Mouse (Mus musculus) ES-Bruce4 (cell line): Measurements from ENCODE around the gene Vmn2r109. TPM values are rescaled to one million over a fixed set of nuclear protein-coding genes. Genes with fewer than 3 reads are reported as not detected.
"Not testable (repeated sequence)": the region's sequence is repeated elsewhere in the genome, so short reads cannot be mapped to it uniquely, and the experiment has no call there.

ENCODE experiments used
- H3K27ac ChIP-seq: 2 replicates; pipeline ENCODE4 v1.5.1; 2012; ENCODE audit warnings: low read length, inconsistent platforms; ENCODE audit not compliant: insufficient read depth
- H3K27me3 ChIP-seq: 2 replicates; pipeline ENCODE4 v1.6.1; 2012; ENCODE audit warnings: mild to moderate bottlenecking, low read length, inconsistent platforms; ENCODE audit not compliant: control insufficient read depth, poor library complexity, insufficient read depth, severe bottlenecking
- H3K36me3 ChIP-seq: 2 replicates; pipeline ENCODE4 v1.6.1; 2012; ENCODE audit warnings: inconsistent platforms, mild to moderate bottlenecking, low read length, moderate library complexity; ENCODE audit not compliant: control insufficient read depth, poor library complexity, insufficient read depth, severe bottlenecking
- H3K4me1 ChIP-seq: one replicate; pipeline ENCODE4 v1.8.1; 2011; ENCODE audit warnings: low read length; ENCODE audit not compliant: control insufficient read depth, insufficient read depth
- H3K4me3 ChIP-seq: 2 replicates; pipeline ENCODE4 v1.5.1; 2011; ENCODE audit warnings: low read depth, mild to moderate bottlenecking, low read length
- H3K9ac ChIP-seq: 2 replicates; pipeline ENCODE4 v1.6.1; 2012; ENCODE audit warnings: low read depth, mild to moderate bottlenecking, inconsistent platforms; ENCODE audit not compliant: poor library complexity, severe bottlenecking
- H3K9me3 ChIP-seq: replicated peaks from 2 replicates; pipeline ENCODE4 v1.6.1; 2012; ENCODE audit warnings: mild to moderate bottlenecking, low read length, inconsistent platforms; ENCODE audit not compliant: control insufficient read depth, poor library complexity, insufficient read depth, severe bottlenecking
- CTCF ChIP-seq: IDR thresholded peaks from one replicate; pipeline ENCODE4 v1.8.1; 2011; ENCODE audit warnings: low read depth, low read length
- EP300 ChIP-seq: IDR thresholded peaks from 2 replicates; pipeline ENCODE4 v1.6.1; 2011; ENCODE audit warnings: low read depth, low read length; ENCODE audit not compliant: insufficient read depth
- POLR2A ChIP-seq: IDR thresholded peaks from one replicate; pipeline ENCODE4 v1.8.1; 2011; ENCODE audit warnings: low read length; ENCODE audit not compliant: insufficient read depth
- polyA plus RNA-seq: library from polyadenylated mRNA; stranded (reverse); fragments of >200 nt; gene quantifications from 2 replicates; pipeline ENCODE4 v1.2.4, GENCODE M21; 2011; ENCODE audit warnings: low read depth; ENCODE audit not compliant: missing spikeins, insufficient read depth, insufficient read length

Gene Vmn2r109
- polyA plus RNA-seq: not detected in 2 replicates

- H3K9ac ChIP-seq: no peak within 1 kb of the TSS
- no peaks in the 10 kb centered on the region for H3K36me3 ChIP-seq
- no peak within 1 kb of the TSS for H3K27ac ChIP-seq
- H3K9me3 ChIP-seq: no peaks in the 10 kb centered on the region
- no peaks in the 10 kb centered on the region for H3K27me3 ChIP-seq
- no peak within 1 kb of the TSS for H3K4me3 ChIP-seq
- TF ChIP-seq POLR2A (no peak), CTCF (no peak), EP300 (no peak)
- H3K4me1 ChIP-seq: no peaks in the 10 kb centered on the region
Observed at GRCm38 (mm10) chr17:20564656-20565055, at the start of gene Vmn2r109. Vmn2r109 (minus strand) TSS chr17:20564756.

- Histone ChIP-seq H3K4me1 (no peaks in the 10 kb centered on the region), H3K4me3 (no peak within 1 kb of the TSS), H3K36me3 (no peaks in the 10 kb centered on the region), H3K27me3 (no peaks in the 10 kb centered on the region), H3K9me3 (no peaks in the 10 kb centered on the region), H3K27ac (no peak within 1 kb of the TSS), H3K9ac (no peak within 1 kb of the TSS)
- no peak for TF ChIP-seq EP300
- TF ChIP-seq POLR2A: no peak
- TF ChIP-seq CTCF: no peak
Observed at GRCm38 (mm10) chr17:20596323-20596722, 31.8 kb upstream of the Vmn2r109 start, which contains the start of gene Vmn2r110. Vmn2r110 (minus strand) TSS chr17:20596423.

- H3K27ac ChIP-seq, H3K4me1 ChIP-seq, H3K36me3 ChIP-seq, H3K9me3 ChIP-seq, H3K27me3 ChIP-seq, H3K4me3 ChIP-seq, H3K9ac ChIP-seq: not testable (repeated sequence)
Observed at GRCm38 (mm10) chr17:20508247-20508646, 56.3 kb downstream of the Vmn2r109 start.

GRCm38 (mm10) chr17:20497858-20498257, 66.7 kb downstream of the Vmn2r109 start, which contains the start of gene Vmn1r225:
Vmn1r225 (plus strand) TSS chr17:20498158.
- H3K9me3 ChIP-seq: no peaks in the 10 kb centered on the region
- no peaks in the 10 kb centered on the region for H3K36me3 ChIP-seq
- H3K27ac ChIP-seq: no peak within 1 kb of the TSS
- no peak within 1 kb of the TSS for H3K4me3 ChIP-seq
- TF ChIP-seq POLR2A (no peak), EP300 (no peak), CTCF (no peak)
- H3K4me1 ChIP-seq: no peaks in the 10 kb centered on the region
- no peaks in the 10 kb centered on the region for H3K27me3 ChIP-seq
- no peak within 1 kb of the TSS for H3K9ac ChIP-seq

Other genes with a start within 250 kb of the Vmn2r109 start
- not detected in 2 replicates for gene Vmn2r107, start 219.5 kb downstream of the Vmn2r109 start, polyA plus RNA-seq
- not detected in 2 replicates for gene Vmn1r224, start 150.6 kb downstream of the Vmn2r109 start, polyA plus RNA-seq
- 0.07 TPM in 1 of 2 replicates, not detected in the other for gene Vmn2r108, start 83.4 kb downstream of the Vmn2r109 start, polyA plus RNA-seq
- gene Vmn1r225, start 66.6 kb downstream of the Vmn2r109 start, polyA plus RNA-seq: not detected in 2 replicates
- gene Vmn2r110, start 31.7 kb upstream of the Vmn2r109 start, polyA plus RNA-seq: not detected in 2 replicates
- gene Fpr-rs3, start 60.1 kb upstream of the Vmn2r109 start, polyA plus RNA-seq: not detected in 2 replicates
- gene Vmn1r226, start 118.1 kb upstream of the Vmn2r109 start, polyA plus RNA-seq: not detected in 2 replicates
- gene Vmn1r227, start 165.1 kb upstream of the Vmn2r109 start, polyA plus RNA-seq: 0.09 TPM in 1 of 2 replicates, not detected in the other
- gene Vmn1r228, start 221.4 kb upstream of the Vmn2r109 start, polyA plus RNA-seq: not detected in 2 replicates
- 0.08 TPM in 1 of 2 replicates, not detected in the other for gene Vmn1r229, start 246.8 kb upstream of the Vmn2r109 start, polyA plus RNA-seq